Mouse (Mus musculus): ENCODE measurements around the gene Rap1gap2. TPM values are rescaled to one million over a fixed set of nuclear protein-coding genes. Genes with fewer than 3 reads are reported as not detected.

Gene Rap1gap2
- polyA plus RNA-seq, 1 experiment, result 133 TPM

DNA sequence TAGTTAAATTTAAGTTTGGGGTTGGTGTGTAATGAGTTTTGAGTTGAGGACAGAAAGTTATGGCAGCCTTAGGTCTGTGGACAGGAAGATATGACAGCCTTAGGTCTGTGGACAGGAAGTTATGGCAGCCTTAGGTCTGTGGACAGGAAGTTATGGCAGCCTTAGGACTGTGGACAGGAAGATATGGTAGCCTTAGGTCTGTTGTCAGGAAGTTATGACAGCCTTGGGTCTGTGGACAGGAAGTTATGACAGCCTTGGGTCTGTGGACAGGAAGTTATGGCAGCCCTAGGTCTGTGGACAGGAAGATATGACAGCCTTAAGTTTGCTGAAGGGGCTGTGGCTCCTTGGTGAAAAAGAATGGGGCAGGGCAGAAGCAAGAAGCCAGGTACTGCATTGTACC lies 14.6 kb upstream of the Rap1gap2 start:
- TF ChIP-seq CTCF (IDR thresholded peaks at IDR 0.05; ENCODE audit: extremely low read depth, insufficient read depth, low read length) (no peak), POLR2A (IDR thresholded peaks at IDR 0.05; ENCODE audit: extremely low read depth, insufficient read depth, low read length) (no peak)
- Histone ChIP-seq H3K4me1 (ENCODE audit: control insufficient read depth, insufficient read depth, low read length) (peaks cover 4% of the 10 kb centered on the region), H3K4me3 (ENCODE audit: insufficient read depth, low read length) (no peak overlapping the region), H3K27ac (ENCODE audit: insufficient read depth, low read length) (no peak overlapping the region)

- Histone ChIP-seq H3K4me1 (ENCODE audit: control insufficient read depth, insufficient read depth, low read length) (peaks cover 4% of the 10 kb centered on the region), H3K4me3 (ENCODE audit: insufficient read depth, low read length) (no peak overlapping the region), H3K27ac (ENCODE audit: insufficient read depth, low read length) (no peak overlapping the region)
- TF ChIP-seq POLR2A (IDR thresholded peaks at IDR 0.05; ENCODE audit: extremely low read depth, insufficient read depth, low read length) (no peak), CTCF (IDR thresholded peaks at IDR 0.05; ENCODE audit: extremely low read depth, insufficient read depth, low read length) (no peak)
Measured at GRCm38 (mm10) chr11:74623693-74624092, 13.0 kb upstream of the Rap1gap2 start.

DNA sequence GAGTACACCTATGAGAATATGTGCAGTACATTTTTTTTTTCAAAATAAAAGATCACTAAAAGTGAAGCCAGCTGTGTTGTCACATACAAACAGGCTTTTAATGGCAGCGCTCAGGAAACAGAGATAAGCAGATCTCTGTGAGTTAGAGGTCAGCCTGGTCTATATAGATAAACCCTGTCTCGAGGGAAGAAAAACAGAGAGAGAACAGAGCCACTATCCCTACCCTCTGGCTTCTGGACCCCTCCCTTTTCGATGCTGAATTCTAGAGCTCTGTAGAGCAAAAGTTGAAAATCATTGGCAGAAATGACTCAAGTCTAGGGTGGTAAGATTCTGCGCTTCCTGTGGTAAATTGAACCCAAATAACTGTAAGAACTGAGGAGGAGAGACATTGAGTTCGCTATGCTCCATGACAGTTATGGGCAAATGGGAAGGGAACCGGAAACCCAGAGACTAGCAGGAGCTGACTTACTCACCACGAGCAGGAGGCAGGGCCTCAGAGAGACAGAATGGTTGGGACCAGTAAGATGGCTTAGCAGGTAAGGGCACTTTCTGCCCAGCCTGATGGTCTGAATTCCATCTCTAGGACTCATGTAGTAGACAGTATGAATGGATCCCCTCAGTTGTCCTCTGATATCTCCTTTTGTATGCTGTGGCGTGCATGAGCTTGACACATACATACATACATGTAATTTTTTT lies 11.4 kb upstream of the Rap1gap2 start:
- no peak for TF ChIP-seq POLR2A (IDR thresholded peaks at IDR 0.05; ENCODE audit: extremely low read depth, insufficient read depth, low read length)
- no peak for TF ChIP-seq CTCF (IDR thresholded peaks at IDR 0.05; ENCODE audit: extremely low read depth, insufficient read depth, low read length)
- Histone ChIP-seq H3K4me3 (ENCODE audit: insufficient read depth, low read length) (no peak overlapping the region), H3K27ac (ENCODE audit: insufficient read depth, low read length) (no peak overlapping the region), H3K4me1 (ENCODE audit: control insufficient read depth, insufficient read depth, low read length) (peaks cover 4% of the 10 kb centered on the region)

GRCm38 (mm10) chr11:74619956-74620300 lies 9.2 kb upstream of the Rap1gap2 start:
- H3K4me1 ChIP-seq (ENCODE audit: control insufficient read depth, insufficient read depth, low read length), result peaks cover 4% of the 10 kb centered on the region
- H3K27ac ChIP-seq (ENCODE audit: insufficient read depth, low read length), result peak overlapping the region; percentile 89
- TF ChIP-seq CTCF (IDR thresholded peaks at IDR 0.05; ENCODE audit: extremely low read depth, insufficient read depth, low read length) (no peak), POLR2A (IDR thresholded peaks at IDR 0.05; ENCODE audit: extremely low read depth, insufficient read depth, low read length) (no peak)
- H3K4me3 ChIP-seq (ENCODE audit: insufficient read depth, low read length), result peak overlapping the region; percentile 96

DNA sequence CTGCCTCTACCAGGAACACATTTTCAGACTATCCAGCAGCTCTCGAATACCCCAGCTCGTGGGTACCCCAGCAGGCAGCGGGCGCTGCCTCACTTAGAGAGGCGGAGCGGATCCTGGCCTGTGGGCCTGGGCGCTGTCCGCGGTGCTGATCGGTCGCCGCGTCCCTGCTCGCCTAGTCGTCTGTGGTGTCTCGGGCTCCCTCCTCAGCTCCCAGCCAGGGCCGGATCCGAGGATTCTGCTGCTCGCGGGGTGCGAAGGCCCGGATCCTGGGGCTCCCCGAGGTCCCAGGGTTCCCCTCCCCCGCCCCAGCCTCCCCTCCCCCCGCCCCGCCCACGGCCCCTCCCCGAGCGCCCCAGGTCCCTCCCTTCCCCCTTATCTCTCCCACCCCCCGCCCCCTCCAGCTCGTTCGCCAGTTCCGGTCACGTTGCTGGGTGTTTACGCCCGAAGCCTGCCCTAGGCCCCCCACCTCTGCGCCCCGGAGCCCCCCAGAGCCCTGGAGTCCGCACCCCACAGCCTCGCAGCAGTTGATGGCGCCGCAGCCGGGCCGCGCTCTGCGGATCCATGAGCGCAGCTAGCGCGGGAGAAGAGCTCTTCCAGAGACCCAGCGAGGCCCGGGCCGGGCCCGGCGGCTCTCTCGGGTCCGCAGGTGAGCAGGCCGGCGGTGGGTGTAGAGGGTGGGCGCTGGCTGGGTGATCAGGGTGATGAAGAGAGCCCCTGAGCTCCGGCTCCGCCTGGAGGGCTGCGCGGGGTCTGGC lies 8.7 kb upstream of the Rap1gap2 start, which contains the start of gene Ccdc92b:
Gene Ccdc92b, plus strand, starts transcription at position 405 of the 755 bp plus-strand sequence.
- peaks cover 4% of the 10 kb centered on the region for H3K4me1 ChIP-seq (ENCODE audit: control insufficient read depth, insufficient read depth, low read length)
- peak within 1 kb of the TSS; percentile 96 for H3K4me3 ChIP-seq (ENCODE audit: insufficient read depth, low read length)
- peak within 1 kb of the TSS; percentile 89 for H3K27ac ChIP-seq (ENCODE audit: insufficient read depth, low read length)
- TF ChIP-seq POLR2A (IDR thresholded peaks at IDR 0.05; ENCODE audit: extremely low read depth, insufficient read depth, low read length), result no peak
- no peak for TF ChIP-seq CTCF (IDR thresholded peaks at IDR 0.05; ENCODE audit: extremely low read depth, insufficient read depth, low read length)

GRCm38 (mm10) chr11:74615571-74615970 lies 4.9 kb upstream of the Rap1gap2 start:
- Histone ChIP-seq H3K4me3 (ENCODE audit: insufficient read depth, low read length) (no peak overlapping the region), H3K4me1 (ENCODE audit: control insufficient read depth, insufficient read depth, low read length) (no peaks in the 10 kb centered on the region; the same call in 1 of the 2 replicates), H3K27ac (ENCODE audit: insufficient read depth, low read length) (no peak overlapping the region)
- TF ChIP-seq CTCF (IDR thresholded peaks at IDR 0.05; ENCODE audit: extremely low read depth, insufficient read depth, low read length), result 0 out of 2 replicates have a peak, but pooled peaks have one; percentile 2
- no peak for TF ChIP-seq POLR2A (IDR thresholded peaks at IDR 0.05; ENCODE audit: extremely low read depth, insufficient read depth, low read length)

DNA sequence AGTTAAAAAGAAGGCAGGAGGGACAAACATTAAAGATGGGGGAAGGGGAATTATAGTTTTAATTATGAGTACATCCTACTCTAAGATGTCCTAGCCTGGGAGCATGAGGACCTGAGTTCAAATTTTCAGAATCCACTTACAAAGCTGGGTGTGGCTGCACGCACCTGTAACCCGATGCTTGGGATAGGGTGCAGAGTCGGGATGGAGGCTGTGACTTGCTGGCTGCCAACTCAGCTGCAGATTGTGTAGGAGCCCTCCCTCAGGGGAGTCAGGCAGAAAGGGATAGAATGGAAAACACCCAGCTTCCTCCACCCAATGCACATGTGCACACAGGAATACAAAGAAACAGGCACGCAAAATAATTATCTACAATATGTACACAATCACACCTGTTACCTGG lies 2.7 kb upstream of the Rap1gap2 start:
- H3K4me3 ChIP-seq (ENCODE audit: insufficient read depth, low read length), result no peak overlapping the region
- no peak overlapping the region for H3K27ac ChIP-seq (ENCODE audit: insufficient read depth, low read length)
- TF ChIP-seq POLR2A (IDR thresholded peaks at IDR 0.05; ENCODE audit: extremely low read depth, insufficient read depth, low read length) (no peak), CTCF (IDR thresholded peaks at IDR 0.05; ENCODE audit: extremely low read depth, insufficient read depth, low read length) (no peak)
- H3K4me1 ChIP-seq (ENCODE audit: control insufficient read depth, insufficient read depth, low read length), result no peaks in the 10 kb centered on the region

DNA sequence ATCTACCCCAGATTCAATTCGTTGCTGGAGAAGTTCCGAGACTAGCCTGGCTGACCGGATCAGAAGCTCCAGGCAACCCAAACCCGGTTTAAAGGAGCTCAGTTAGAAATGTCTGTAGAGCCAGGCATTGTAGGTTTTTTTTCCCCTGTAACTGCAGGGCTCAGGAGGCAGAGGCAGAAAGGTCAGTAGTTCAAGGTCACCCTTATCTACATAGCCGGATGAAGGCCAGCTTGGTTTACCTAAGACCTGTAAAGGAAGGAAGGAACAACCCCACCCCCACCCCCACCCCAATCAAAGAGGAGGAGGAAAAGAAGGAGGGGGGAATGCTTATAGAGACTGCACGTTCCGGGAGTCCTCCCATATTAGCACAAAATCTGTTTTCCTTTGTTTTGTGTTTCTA lies 722 bp upstream of the Rap1gap2 start:
- Histone ChIP-seq H3K27ac (ENCODE audit: insufficient read depth, low read length) (no peak overlapping the region), H3K4me3 (ENCODE audit: insufficient read depth, low read length) (peak overlapping the region; percentile 38; the same call in 1 of the 2 replicates), H3K4me1 (ENCODE audit: control insufficient read depth, insufficient read depth, low read length) (no peaks in the 10 kb centered on the region)
- no peak for TF ChIP-seq CTCF (IDR thresholded peaks at IDR 0.05; ENCODE audit: extremely low read depth, insufficient read depth, low read length)

GRCm38 (mm10) chr11:74610068-74610467 lies 647 bp downstream of the Rap1gap2 start:
- no peak for TF ChIP-seq CTCF (IDR thresholded peaks at IDR 0.05; ENCODE audit: extremely low read depth, insufficient read depth, low read length)
- no peak for TF ChIP-seq POLR2A (IDR thresholded peaks at IDR 0.05; ENCODE audit: extremely low read depth, insufficient read depth, low read length)
- Histone ChIP-seq H3K27ac (ENCODE audit: insufficient read depth, low read length) (no peak overlapping the region), H3K4me1 (ENCODE audit: control insufficient read depth, insufficient read depth, low read length) (no peaks in the 10 kb centered on the region), H3K4me3 (ENCODE audit: insufficient read depth, low read length) (peak overlapping the region; percentile 38; the same call in 1 of the 2 replicates)

DNA sequence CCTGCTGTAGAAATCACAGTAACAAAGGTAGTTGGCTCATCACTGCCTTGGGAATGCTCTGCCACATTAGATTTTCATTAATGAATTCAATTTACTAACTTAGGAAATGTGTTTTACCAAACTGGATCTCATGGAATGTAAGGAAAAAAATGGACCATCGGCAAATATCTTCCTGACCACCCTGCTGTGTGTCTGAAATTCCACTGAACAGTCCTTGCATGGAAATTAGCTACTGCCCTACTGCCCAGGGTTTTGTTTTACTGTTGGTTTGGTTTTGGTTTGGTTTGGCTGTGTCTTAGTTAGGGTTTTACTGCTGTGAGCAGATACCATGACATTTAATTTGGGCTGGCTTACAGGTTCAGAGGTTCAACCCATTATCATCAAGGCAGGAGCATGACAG lies 8.4 kb downstream of the Rap1gap2 start:
- TF ChIP-seq CTCF (IDR thresholded peaks at IDR 0.05; ENCODE audit: extremely low read depth, insufficient read depth, low read length) (no peak), POLR2A (IDR thresholded peaks at IDR 0.05; ENCODE audit: extremely low read depth, insufficient read depth, low read length) (no peak)
- Histone ChIP-seq H3K4me1 (ENCODE audit: control insufficient read depth, insufficient read depth, low read length) (no peaks in the 10 kb centered on the region), H3K27ac (ENCODE audit: insufficient read depth, low read length) (no peak overlapping the region), H3K4me3 (ENCODE audit: insufficient read depth, low read length) (no peak overlapping the region)

Data from cortical plate, adult 2 months (tissue).